In genomic region chr1:42243458-42243855, GRCm38 (mm10) we compare ENCODE assay signal across 9 mouse cellular contexts.
DNase-seq lines count a peak whose midpoint lies in the region; ATAC-seq and TF ChIP-seq lines count a peak whose summit lies in the region.
"Had no signal": no experiment of that assay in that cellular context is flagged by ENCODE, and none has a peak within 500 bp of the region (broad histone marks: within the 10 kb centered on the region; RNA-seq: fewer than 3 reads in every experiment).

No protein-coding gene starts in this region.

- H3K9me3 ChIP-seq in lung, embryonic 16.5 days (ENCODE audit: control insufficient read depth, low read length): no peaks in the 10 kb centered on the region
- no peaks in the 10 kb centered on the region for H3K9me3 ChIP-seq in forebrain, embryonic 10.5 days
- H3K9me3 ChIP-seq in stomach, embryonic 16.5 days (replicated peaks; ENCODE audit: control insufficient read depth, low read length): no peaks in the 10 kb centered on the region

- H3K9ac ChIP-seq in lung, embryonic 16.5 days (ENCODE audit: low read length): no peak overlapping the region
- H3K9ac ChIP-seq in stomach, embryonic 16.5 days (ENCODE audit: low read length): no peak overlapping the region

- ATAC-seq in lung, embryonic 16.5 days (ENCODE audit: low read depth): no peak
- no peak; the same call in 1 of the 2 replicates for ATAC-seq in stomach, embryonic 16.5 days (ENCODE audit: insufficient read depth, low FRiP score)

- no peaks in the 10 kb centered on the region for H3K27me3 ChIP-seq in lung, embryonic 16.5 days (ENCODE audit: control insufficient read depth, insufficient read depth, low read depth, low read length)
- H3K27me3 ChIP-seq in forebrain, embryonic 10.5 days (ENCODE audit: poor library complexity, severe bottlenecking): 0 out of 2 replicates have a peak, but pooled peaks cover 7% of the 10 kb centered on the region
- no peaks in the 10 kb centered on the region for H3K27me3 ChIP-seq in stomach, embryonic 16.5 days (ENCODE audit: control insufficient read depth, insufficient read depth, low read length)

- H3K36me3 ChIP-seq in lung, embryonic 16.5 days (ENCODE audit: control insufficient read depth, insufficient read depth, low read length): no peaks in the 10 kb centered on the region
- no peaks in the 10 kb centered on the region for H3K36me3 ChIP-seq in forebrain, embryonic 10.5 days (replicated peaks)
- no peaks in the 10 kb centered on the region for H3K36me3 ChIP-seq in stomach, embryonic 16.5 days (ENCODE audit: control insufficient read depth, insufficient read depth, low read length)

- no peak overlapping the region for H3K27ac ChIP-seq in lung, embryonic 16.5 days (ENCODE audit: low read length)
- H3K27ac ChIP-seq in forebrain, embryonic 10.5 days: peak overlapping the region; percentile 88
- no peak overlapping the region for H3K27ac ChIP-seq in stomach, embryonic 16.5 days (ENCODE audit: low read length)
- H3K27ac ChIP-seq in layer of hippocampus, adult 2 months: no peak overlapping the region; the same call in 1 of the 2 replicates

- no peaks in the 10 kb centered on the region; the same call in 1 of the 2 replicates for H3K4me1 ChIP-seq in lung, embryonic 16.5 days (replicated peaks; ENCODE audit: control insufficient read depth, insufficient read depth, low read length)
- peaks cover 34% of the 10 kb centered on the region for H3K4me1 ChIP-seq in forebrain, embryonic 10.5 days
- peaks cover 3% of the 10 kb centered on the region; the same call in 1 of the 2 replicates for H3K4me1 ChIP-seq in stomach, embryonic 16.5 days (ENCODE audit: control insufficient read depth, insufficient read depth, low read length)

- intact Hi-C loops in left cerebral cortex, postnatal 10 days (cut with DNase I): loop anchor here (5.0 to 10.0 kb wide), 3 partner anchors 351 to 969 kb away; no protein-coding TSS in a partner anchor

- WGBS in lung, embryonic 16.5 days: 33% methylated on average over 5 of the region's 5 CpGs
- 28% methylated on average over 4 of the region's 5 CpGs for WGBS in forebrain, embryonic 10.5 days
- WGBS in stomach, embryonic 16.5 days: 36% methylated on average over 5 of the region's 5 CpGs

- no peak for TF ChIP-seq CTCF in layer of hippocampus, adult 2 months (conservative IDR thresholded peaks at IDR 0.05)

- no peak for DNase-seq in lung, adult 18-20 months
- no peak for DNase-seq in forebrain, embryonic 10.5 days (ENCODE audit: extremely low spot score, low spot score)
- peak; percentile 25 to 29 for DNase-seq in kidney, postnatal 36 days
- no peak for DNase-seq in cerebellum, postnatal 25 days
- DNase-seq in left cerebral cortex, postnatal 10 days (ENCODE audit: extremely low spot score in 1 of 2, low spot score in 2 of 2): no peak
- DNase-seq in layer of hippocampus, adult 2 months (ENCODE audit: low spot score in 2 of 2): no peak

- peak overlapping the region; percentile 22; the same call in 1 of the 2 replicates for H3K4me2 ChIP-seq in lung, embryonic 16.5 days (ENCODE audit: low read depth, low read length)
- H3K4me2 ChIP-seq in stomach, embryonic 16.5 days (ENCODE audit: low read depth, low read length): 0 out of 2 replicates have a peak overlapping the region, but pooled peaks have one; percentile 27

- H3K4me3 ChIP-seq in lung, embryonic 16.5 days (ENCODE audit: low read length): no peak overlapping the region
- peak overlapping the region; percentile 36 for H3K4me3 ChIP-seq in forebrain, embryonic 10.5 days
- H3K4me3 ChIP-seq in stomach, embryonic 16.5 days (replicated peaks; ENCODE audit: low read length): no peak overlapping the region
- H3K4me3 ChIP-seq in layer of hippocampus, adult 2 months: no peak overlapping the region
- H3K4me3 ChIP-seq: myocyte had no signal

Comparison
In these comparisons a context has a peak if more than half of its experiments do, and no peak if none do; other contexts are left out.
1. DNase-seq: peak in kidney, postnatal 36 days (2 of 2); none in lung, adult 18-20 months (0 of 2), forebrain, embryonic 10.5 days (single experiment), cerebellum, postnatal 25 days (0 of 2), left cerebral cortex, postnatal 10 days (0 of 2) and layer of hippocampus, adult 2 months (0 of 2).